Mouse (Mus musculus) frontal cortex, adult (tissue): ENCODE results near the gene 5730596B20Rik.

Source experiments
- ATAC-seq: cut with Nextera tagmentation; 2 replicates; pipeline ENCODE4 v1.9.2; 2017; ENCODE audit warnings: mild to moderate bottlenecking, moderate library complexity, mixed read lengths; ENCODE audit not compliant: low TSS enrichment

Gene 5730596B20Rik

DNA sequence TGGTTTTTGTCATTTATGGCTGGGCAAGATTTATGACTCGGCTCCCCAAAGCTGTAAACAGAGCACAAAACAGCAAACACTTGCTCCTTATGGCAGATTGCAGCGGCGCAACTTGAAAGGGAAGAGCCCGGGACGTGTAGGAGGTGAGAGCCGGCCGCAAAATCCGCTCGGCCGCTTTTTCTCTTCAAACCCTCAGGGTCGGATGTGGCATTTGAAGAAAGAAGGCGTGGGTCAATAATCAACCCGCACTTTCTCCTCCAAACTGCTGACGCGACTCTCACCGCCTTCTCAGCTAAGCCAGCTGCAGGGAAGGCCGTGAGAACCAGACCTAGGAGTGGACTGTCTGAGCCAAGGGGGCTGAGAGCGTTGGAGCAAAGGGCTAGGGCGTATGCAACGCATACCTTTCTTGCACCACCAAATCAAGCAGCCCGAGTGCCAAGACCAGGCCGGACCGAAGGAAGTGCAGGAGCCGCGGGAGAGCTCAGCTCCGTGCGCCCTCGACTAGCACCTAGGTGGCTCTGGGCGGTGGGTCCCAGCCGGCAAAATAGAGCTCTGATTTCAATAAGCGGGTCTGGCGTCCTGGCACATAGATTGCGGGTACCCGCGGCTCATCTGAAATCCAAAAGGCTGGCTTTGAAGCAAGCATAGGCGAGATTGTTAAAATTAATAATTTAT, at the start of gene 5730596B20Rik:
Gene 5730596B20Rik (plus strand): TSS at position 438 of the 675 bp plus-strand sequence.
- no peak for ATAC-seq

DNA sequence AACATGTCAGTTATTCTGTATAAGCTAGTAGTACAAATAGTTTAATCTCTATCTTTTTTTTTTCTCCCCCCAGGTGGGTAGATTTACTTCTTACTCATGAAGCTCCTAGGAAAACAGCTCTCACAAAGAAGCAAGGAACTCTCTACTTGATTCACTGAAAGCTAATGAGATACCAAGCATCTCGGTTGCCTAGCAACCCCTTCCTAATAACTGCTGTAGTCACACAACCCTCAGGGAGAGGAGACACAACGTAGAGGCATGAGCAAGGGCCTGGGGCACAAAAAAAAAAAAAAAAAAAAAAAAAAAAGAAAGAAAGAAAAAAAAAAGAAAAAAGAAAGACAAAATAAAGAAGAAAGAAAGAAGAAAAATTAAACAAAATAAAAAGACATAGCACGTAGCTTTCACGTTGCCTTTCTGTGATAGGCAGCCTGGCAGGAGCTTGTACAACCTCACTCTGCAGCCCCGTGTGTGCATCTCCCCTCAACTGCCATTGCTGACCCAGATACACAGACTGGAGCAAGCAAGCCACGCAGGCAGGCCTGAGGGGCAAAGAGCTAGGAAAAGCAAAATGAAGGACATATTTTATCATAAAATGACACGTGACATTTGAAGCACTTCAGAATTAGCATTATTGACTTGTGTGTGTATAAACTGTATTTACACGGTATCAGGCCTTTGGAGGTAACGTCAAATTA, 39.3 kb upstream of the 5730596B20Rik start:
- no peak for ATAC-seq

DNA sequence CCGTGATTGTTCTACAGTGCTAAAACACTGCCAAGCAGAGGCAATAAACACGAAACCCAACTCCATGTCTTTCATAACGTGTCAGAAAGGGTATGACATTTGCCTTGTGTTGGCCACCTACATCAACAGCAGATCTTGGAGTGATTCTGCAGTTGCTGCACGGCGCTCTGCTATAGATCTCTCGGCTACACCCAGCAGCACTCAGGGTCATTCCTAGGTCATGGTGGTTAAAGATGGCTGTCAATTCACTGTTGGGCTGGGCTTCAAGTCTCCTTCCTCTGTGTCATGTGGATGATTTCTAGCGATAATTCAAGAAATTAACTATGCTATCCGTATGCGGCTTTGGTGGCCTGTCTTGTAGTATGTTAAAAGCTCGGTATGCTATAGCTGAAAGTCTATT, 38.7 kb upstream of the 5730596B20Rik start:
- no peak for ATAC-seq

DNA sequence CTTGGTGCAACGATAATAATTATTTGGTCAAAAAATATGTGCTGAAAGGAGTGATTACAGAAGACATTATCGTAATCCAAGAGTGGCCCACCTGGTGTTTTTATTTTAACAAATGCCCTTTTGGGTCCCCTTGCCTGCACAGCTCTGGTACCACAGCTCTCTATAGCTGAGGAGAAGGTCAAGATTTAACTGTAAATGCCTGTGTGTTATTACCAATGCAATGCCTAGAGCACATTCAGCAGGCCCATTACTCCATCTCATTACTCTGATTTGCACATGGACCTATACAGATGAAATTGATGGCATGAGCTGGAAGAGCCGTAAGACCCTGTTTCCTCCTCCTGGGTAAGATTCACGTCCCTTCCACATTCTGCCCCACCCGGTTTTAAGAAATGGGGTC, 38.2 kb upstream of the 5730596B20Rik start:
- ATAC-seq = no peak

DNA sequence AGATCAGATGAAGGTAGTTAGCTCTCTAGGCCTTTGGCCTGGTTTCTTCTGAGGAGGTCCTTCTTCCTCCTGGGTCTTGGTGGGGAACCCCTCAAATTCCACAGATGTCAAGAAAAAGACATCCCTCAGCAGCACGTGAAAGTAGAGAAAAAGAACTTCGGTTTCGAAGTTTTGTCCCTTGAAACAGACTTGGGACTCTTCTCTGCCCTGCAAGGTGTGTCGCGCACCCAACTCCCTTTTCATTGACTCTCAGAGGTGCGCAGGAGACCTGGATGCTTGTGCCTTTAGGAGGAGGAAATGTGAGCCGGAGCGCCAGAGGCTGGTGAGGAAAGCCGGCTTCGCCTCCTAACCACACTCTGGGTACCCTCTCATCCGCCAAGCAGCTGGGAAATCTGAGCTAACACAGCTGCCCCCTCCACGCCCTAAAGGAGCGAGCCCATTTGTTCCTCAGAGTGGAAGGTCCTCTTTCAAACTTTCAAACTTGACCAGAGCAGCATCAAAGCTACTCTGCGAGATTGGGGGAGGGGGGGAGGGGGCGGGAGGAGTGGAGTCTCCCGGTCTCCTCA, 26.8 kb upstream of the 5730596B20Rik start:
- ATAC-seq = no peak

DNA sequence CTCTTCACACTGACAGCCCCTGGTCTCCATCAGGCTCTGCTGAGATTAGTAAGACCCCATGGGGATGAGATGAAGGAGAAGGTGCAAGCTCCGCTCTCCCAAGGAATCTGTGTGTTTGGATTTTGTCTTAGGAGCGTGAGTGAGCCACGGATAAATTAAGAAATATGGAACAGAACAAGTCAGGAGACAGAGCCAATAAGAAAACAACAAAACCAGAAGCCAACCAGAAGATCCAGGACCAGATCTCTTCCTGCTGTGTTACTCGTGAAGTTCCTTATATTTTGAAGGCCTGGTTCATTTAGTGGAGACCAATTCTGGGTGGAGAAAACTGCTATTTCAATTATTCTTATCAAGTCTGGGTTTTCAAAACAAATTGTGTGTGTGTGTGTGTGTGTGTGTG, 25.7 kb upstream of the 5730596B20Rik start:
- no peak for ATAC-seq

DNA sequence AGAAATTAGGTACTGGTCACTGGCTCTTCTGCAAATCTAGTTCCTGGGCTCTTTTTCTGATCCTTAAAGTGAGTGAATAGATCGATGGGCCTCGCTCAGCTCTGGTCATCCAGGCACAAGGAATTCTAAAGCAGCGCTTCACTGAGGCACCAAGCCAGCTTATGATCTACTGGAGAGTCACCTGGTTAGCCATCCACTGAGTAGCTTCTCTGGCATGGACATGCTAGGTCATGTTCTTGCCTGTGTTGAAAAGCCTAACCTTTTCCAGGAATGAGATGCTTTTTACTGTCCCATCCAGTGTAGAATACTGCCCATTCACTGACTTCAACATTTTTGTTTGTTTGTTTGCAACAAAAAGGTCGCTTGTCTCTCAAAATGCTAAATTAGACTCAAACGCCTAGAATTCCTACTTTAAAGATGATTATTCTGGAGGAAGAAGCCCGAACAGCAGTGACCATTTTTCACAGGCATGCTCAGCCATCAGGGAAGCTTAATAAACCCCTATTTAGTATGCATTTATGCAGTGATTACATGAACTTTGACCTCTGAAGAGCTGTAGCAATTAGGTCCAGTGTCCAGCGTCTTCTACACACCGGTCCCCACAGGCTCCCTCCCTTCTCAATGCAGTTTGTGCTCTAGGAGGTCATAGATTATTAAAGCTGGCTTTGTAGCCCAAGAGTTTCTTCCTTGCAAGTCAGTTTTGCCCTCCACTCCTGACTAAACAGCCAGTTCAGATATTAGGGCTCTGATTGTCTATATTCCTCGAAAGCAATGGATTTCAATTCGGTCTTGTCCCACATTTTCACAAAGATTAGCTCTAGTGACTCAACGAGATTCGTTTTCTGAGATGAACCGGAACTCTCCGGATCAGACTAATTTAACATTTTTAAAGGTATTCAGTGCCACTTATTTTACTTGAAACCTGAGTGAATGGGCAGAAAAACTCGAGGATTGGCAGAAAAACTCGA, 24.8 kb upstream of the 5730596B20Rik start:
- no peak for ATAC-seq

DNA sequence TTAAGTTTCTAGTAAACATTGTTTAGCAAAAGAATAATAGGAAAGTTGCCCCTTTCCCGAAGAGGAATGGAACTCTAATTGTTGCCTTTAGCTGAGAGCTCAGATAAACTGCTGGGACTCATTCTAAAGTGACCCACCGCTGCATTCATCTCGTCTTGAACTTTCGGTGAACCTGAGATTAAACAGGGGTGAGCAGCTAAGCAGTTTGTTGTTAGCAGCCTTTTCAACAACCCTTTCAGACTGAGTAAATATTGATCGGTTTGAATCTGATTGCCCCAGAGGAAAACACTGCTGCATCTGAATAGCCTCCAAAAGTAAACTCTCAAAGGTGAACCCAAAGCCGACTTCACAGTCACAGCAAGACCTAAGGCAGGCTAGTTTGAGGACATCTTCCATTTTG, 24.0 kb upstream of the 5730596B20Rik start:
- no peak for ATAC-seq

DNA sequence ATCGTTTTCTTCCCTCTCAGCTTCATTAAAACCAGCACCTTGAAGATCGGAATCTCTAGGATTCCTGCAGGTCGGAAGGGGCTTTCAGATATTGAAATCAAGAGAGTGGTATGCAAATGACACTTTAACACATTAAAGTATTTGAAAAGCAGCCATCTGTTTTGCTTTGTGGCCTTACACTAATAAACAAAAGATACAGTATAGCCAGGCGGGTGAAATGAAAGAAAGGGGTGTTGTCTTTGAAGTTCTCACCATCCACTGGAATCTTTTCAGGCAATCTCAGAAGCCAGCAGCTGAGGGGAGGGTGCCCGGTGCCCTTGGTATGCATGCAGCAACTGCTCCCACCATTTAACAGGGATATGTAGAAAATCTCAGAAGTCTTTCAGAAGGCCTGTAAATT, 23.3 kb upstream of the 5730596B20Rik start:
- no peak for ATAC-seq

DNA sequence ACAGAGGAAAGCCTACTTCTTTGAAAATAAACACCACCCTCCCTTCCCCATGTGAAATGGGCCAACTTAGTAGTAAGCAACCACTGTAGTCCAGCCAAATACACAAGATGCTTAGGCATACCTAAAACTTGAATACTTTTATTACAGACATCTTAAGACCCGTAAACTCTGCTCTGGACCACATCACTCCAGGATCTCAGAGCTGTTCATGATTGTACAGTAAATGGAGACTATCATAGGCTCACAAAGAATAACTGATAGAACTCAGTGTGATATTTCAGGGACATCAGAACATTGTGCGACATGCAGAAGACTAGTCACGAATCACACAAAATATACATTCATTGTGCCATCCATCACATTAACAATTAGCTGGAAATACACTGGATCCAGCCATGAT, 21.8 kb upstream of the 5730596B20Rik start:
- no peak for ATAC-seq

DNA sequence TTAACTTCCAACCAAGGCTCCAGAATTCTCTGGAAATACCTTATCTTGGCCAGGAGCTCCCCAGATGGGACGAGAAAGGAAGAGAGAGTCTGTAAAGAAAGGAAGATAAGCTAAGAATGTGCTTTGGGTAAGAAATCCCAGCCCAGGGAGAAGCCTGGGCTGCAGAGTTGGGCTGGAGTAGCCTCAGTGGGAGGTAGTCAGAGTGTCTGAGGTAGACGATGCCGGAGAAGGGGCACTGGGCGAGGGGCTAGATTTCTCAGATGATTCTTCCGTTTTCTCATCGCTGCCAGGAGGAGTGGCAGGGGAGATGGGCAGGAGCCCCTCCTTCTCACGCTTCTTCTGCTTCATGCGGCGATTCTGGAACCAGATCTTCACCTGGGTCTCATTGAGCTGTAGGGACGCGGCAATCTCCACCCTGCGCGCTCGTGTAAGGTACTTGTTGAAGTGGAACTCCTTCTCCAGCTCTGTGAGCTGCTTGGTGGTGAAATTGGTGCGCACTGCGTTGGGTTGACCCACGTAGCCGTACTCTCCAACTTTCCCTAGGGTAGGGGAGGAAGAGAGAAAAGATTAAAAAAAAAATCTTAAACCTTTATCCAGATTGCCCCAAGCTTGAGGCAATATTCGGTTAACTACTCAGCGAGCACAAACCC, 20.6 kb upstream of the 5730596B20Rik start:
- no peak for ATAC-seq

DNA sequence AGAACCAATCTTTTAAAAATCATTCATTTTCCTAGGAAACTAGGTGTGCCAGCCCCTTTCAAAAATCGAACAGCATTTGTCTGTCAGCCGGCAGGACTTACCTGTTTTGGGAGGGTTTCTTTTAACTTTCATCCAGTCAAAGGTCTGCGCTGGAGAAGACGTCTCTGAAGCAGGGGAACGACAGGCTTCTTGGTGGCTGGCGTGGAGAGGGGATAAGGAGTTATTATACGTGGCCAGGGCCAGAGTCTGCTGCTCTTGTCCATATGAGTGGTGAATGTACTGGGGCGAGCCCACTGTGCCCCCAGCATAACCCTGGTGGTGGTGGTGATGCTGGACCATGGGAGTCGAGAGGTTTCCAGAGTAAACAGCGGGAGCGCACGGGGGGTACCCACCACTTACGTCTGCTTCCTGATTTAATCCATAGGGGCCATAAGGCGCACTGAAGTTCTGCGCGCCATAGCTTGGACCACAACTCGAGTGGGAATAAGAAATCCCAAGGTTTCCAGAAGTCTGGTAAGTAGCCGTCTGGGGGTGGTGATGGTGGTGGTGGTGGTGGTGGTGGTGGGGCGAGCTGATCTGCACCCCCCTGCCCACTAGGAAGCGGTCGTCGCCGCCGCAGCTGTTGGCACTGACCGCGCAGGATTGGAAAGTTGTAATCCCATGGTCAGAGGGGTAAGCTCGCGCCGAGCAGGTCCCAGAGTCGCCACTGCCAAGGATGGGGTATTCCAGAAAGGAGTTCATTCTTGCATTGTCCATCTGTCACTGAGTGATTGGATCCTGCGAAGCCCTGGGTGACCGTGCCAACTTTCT, 19.6 kb upstream of the 5730596B20Rik start:
- ATAC-seq = no peak

DNA sequence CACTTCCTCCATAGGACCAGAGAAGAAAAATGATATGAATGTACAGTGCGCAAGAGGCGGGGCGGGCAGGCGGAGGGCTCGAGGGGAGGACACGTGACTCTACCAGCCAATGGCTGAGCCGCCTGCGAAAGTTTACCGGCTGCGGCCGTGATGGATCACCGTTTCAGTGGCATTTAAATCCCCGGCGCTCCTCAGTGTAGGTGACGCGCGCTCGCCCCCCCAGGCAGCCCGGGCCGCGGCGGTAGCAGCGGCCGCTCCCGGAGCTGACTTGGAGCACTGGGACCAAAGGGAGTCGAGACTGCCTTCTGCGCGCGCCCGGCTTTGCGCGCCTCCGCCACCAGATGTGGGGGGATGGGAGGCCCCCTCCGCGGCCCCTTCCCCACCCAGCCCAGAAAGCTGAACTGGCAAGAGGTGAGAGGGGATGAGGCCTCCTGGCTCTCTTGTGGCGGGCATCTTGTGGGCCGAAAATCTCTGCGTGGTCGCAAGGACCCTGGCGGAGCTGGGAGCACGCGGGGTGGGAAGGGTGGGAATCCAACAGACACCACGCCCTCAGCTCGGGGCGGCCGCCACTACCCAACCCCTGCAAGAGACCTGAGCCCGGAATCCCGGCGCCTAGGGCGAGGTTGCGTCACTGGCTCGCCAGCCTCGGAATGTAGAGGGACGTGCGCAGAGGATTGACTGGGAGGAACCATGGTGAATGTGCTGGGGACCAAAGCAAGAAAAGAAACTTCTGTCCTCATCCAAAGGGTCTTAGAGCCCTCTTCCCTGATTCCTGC, 18.8 kb upstream of the 5730596B20Rik start, which contains the start of gene Hoxa1:
Gene Hoxa1 (minus strand): TSS at position 42 of the 776 bp plus-strand sequence.
- no peak for ATAC-seq

DNA sequence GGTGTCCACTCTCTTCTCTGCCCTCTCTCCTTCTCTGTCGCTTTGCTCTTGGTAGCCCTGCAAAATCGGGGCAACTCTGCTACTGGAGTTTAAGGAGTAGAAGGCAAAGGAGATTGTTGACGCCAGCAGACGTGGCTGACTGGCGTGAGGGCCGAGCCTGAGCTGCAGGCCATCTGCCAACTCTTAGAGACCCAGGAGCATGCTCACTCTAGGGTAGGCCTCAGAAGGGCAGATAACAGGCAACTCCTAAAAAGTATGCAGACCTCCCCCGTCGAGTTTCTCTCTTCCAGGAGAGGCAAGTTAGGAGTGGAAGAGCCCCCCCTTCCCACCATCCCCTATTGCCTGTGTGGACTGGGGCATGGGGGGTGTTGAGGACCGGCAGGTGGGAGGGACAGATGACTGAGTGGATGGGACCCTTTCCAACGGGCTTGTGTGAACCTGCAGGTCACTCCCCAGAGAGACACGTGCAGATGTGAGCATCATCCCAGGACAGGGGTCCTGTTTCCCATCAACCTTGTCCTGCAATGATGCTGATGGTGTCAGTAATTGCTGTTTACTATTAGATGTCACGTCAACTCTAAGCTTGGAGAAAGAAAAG, 18.0 kb upstream of the 5730596B20Rik start:
- ATAC-seq = no peak

DNA sequence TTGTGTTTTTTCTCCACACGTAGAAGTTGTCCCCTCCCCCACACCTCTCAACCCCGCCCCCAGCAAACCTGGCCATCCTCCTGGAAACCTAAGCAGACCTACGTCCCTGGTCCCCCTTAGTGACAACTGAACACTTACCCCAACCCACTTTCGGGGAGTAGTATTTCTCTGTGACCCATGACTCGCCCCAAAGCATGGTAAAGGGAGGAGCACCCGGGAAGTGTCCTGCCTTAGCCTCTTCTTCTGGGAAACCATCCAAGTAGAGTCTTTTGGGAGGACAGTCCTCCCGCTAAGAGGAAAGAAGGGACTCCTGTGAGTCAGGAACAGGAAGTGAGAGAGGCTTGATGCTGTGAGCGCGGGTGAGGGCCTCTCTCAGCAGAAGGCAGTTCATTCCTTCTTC, 17.3 kb upstream of the 5730596B20Rik start:
- no peak for ATAC-seq

DNA sequence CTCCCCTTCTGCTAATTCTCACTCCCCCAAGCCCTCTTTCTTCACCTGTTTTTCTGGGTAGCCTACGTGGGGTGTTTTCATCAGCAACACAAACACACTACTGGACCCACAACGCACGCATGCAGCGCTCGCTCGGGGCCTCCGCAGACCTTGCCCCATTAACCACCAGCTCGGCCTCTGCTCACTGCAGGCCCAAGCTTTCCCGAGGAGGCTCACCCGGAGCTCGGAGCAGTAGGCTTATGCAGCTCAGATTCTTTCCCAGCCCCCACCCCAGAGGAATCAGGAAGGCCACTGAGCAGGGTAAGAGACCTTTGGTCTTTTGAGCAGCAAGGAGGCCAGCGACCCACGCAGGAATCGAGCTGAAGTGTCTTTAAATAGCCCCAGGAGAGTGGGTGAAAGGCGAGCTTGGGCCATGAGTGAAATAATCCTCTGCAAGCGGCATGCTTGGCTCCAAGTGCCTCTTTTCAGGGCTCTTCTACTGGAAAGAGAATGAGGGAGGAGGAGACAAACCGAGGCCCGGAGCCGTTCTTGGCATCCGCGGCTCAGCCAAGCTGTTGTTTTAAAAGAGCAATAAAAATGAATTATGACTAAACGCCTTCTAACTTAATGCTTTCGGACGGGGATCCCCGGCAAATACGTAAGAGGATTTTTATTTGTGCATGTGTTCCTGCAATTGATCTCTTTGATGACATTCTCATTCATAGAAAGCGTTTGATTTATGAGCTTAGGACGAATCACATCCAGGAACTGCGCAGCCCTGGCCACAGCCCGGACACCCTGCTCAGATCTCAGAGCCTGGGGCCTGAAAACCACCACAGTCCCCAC, 16.6 kb upstream of the 5730596B20Rik start:
- ATAC-seq = no peak

DNA sequence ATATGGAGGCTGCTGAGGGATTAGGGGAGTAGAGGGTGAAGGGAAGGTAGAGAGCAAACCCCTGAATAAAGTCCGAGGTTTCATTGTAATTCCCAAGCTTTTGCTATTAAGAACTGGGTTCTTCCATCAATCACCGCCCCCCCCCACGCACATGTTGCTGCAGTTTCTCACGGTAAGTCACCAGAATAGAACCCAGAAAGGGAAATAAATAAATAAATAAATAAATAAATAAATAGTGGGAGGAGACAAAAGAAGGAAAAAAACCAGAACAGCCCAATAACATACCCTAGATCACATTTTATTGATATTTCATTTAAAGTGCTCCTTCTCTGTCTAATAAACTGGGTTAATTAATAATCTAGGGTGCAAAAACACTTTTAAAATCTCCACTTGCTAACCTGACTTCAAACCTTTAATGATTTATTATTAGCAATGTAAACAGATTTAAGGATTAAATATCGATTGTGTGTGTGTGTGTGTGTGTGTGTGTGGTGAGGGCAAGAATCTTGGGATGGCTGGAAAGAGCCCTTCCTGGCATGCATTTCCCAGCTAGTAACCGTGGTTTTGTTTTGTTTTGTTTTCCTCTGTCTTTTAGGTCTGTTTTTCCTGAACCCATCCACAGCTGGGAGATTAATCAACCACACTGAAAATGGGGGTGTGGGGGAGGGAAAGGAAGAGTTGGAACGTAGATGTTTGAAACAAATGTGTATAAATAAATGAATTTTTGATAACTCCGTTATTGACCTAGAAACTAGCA, 15.8 kb upstream of the 5730596B20Rik start:
- no peak for ATAC-seq

DNA sequence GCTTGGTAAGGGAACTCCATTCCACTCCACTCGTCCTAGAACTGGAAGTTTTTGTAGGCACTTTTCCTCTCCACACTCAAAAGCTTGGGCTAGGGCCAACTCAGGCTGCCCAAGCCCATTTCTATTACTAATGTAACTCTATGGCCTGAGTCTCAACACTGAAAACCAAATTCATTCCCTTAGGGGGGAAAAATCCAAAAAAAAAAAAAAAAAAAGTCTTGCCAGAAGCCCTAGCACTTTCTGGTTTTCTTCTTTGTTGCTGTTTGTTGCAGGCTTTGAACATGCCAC, 15.3 kb upstream of the 5730596B20Rik start:
- no peak for ATAC-seq
